Mouse (Mus musculus): ENCODE data around the gene Olfr617. TPM values are rescaled to one million over a fixed set of nuclear protein-coding genes. Genes with fewer than 3 reads are reported as not detected.
"Not testable (repeated sequence)": the region's sequence is repeated elsewhere in the genome, so short reads cannot be mapped to it uniquely, and the experiment has no call there.

Gene Olfr617
- polyA plus RNA-seq (2017; shearing (Covaris generic)): not detected

DNA sequence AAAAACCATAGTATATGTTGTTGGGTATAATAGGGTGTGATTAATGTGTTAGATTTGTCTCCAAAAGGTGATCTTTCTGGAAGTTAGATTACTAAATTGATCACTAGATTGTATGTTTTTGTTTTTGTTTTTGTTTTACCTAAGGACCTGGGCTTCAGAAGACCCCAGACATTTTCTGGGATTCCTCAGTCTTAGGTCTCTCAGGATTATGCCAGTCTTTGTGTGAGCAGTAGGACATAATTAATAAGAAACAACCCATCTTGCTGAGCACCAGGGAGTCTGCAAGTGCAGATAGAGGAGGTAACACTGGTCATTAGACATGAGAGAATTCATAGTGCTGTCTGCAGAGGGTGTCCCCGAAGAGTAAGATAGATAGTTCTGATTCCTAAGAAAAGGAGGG is at the start of gene Olfr617:
TSS of gene Olfr617 (plus strand) at position 301 of the 400 bp plus-strand sequence.
- no peak for ATAC-seq

DNA sequence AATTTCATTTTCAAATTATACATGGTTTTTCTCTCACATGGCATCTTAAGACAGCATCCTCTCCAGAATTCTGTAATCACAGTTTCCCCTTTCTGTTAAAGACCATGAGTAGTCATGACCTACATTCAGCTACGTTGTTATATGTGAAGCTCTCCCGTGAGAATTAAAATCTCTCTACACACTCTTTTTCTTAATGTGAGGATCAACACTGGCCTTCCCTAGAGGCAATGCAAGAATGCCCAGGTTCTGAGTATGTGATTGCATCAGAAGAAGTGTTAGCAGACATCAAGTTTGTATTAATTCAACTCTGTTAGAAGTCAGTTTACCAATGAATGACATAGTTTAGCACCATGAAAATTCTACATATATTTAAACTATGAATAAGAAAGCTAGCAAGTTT is 30.2 kb upstream of the Olfr617 start, which contains the start of gene Olfr612:
TSS of gene Olfr612 (minus strand) at position 101 of the 400 bp plus-strand sequence.
- ATAC-seq: not testable (repeated sequence)

GRCm38 (mm10) chr7:103547774-103548173 is 25.1 kb upstream of the Olfr617 start, which contains the start of gene Olfr613:
TSS of gene Olfr613 (plus strand) at chr7:103548074.
- no peak for ATAC-seq

- no peak for ATAC-seq
Observed at GRCm38 (mm10) chr7:103555779-103556178, 17.1 kb upstream of the Olfr617 start, which contains the start of gene Olfr615. TSS of gene Olfr615 (plus strand) at chr7:103556079.

DNA sequence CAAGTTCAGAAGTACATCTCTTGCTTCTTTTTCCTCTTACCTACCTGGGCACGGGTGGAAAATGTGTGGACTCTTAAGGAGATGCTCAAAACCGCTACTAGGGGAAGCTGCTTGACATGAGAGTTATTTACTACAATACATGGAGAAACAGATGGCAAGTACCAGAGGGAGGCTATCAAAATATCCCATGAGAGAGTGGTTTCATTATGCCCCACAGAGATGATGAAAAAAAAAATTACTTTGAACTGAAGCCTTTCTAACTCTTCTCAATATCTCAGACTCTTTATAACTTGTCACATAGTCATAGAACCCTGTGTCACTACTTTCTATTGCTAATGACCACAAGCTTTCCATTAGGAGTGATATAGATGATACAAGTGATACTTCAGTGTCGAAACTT is 3.8 kb upstream of the Olfr617 start, which contains the start of gene Olfr616:
TSS of gene Olfr616 (minus strand) at position 101 of the 400 bp plus-strand sequence.
- no peak for ATAC-seq

DNA sequence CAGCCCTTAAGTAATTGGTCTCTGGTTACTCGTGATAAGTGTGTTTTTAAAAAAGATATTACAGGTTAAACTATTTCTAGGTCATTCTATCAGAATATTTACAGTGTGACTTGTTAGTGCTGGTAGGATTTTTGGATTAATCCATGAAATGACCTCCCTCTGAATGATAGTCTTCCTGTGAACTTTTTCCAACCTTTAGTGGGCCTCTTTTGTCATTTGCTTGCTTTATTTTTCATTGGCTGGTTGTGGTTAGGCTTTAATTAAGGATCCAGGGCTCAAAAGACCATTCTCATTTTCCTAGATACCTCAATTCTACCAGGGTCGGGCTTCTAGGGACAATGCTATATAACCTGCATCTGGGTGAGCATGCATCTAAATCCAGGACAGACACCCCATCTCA is 16.9 kb downstream of the Olfr617 start, which contains the start of gene Olfr618:
TSS of gene Olfr618 (plus strand) at position 301 of the 400 bp plus-strand sequence.
- no peak for ATAC-seq

DNA sequence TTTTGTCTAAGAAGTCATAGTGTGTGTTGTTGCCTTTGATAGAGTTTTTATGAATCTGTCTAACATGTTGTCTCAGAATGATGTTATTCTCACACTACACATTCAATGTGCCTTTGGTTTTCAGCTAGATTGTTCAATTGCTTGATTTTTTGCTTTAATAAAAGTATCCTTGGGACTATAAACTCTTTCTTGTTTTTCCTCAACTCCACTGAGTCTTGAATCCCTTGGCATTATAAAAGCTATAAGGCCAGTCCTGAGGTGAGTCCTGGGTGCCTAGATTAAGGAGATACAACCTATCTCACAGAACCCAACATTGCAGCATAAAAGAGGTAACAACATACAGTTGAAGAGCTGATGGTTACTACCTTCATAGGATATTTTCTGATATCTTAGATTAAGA is 27.4 kb downstream of the Olfr617 start, which contains the start of gene Olfr619:
TSS of gene Olfr619 (plus strand) at position 301 of the 400 bp plus-strand sequence.
- ATAC-seq: no peak

GRCm38 (mm10) chr7:103607425-103607824 is 34.6 kb downstream of the Olfr617 start:
- ATAC-seq: no peak

DNA sequence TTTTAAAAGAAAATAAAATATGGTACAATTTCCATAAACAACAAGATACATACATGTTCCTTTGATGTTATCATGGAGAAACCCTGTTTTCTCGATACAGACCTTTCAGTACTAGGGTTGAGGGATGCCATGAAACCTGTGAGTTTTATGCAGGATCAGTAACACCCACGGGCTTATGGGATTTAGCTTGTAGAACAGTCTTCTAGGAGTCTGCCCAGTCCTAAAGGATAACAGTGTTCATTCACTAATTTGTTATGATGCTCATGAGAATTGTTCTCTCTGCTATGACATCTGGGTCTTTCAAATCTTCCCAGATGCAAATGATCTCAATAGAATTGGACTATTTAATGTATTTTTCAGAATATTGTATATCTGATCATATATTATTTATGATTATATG is 39.6 kb downstream of the Olfr617 start, which contains the start of gene Olfr620:
TSS of gene Olfr620 (minus strand) at position 101 of the 400 bp plus-strand sequence.
- no peak for ATAC-seq

Other genes starting within 250 kb of the Olfr617 start
- not detected for gene Olfr598, start 249.5 kb upstream of the Olfr617 start, polyA plus RNA-seq (2017; shearing (Covaris generic))
- not detected for gene Olfr599, start 237.1 kb upstream of the Olfr617 start, polyA plus RNA-seq (2017; shearing (Covaris generic))
- gene Olfr600, start 223.4 kb upstream of the Olfr617 start, polyA plus RNA-seq (2017; shearing (Covaris generic)): not detected
- gene Olfr601, start 210.4 kb upstream of the Olfr617 start, polyA plus RNA-seq (2017; shearing (Covaris generic)): not detected
- not detected for gene Olfr603, start 186.9 kb upstream of the Olfr617 start, polyA plus RNA-seq (2017; shearing (Covaris generic))
- gene Usp17lc, start 158.0 kb upstream of the Olfr617 start, polyA plus RNA-seq (2017; shearing (Covaris generic)): not detected
- not detected for gene Olfr605, start 127.6 kb upstream of the Olfr617 start, polyA plus RNA-seq (2017; shearing (Covaris generic))
- not detected for gene Olfr606, start 124.0 kb upstream of the Olfr617 start, polyA plus RNA-seq (2017; shearing (Covaris generic))
- gene Olfr607, start 108.9 kb upstream of the Olfr617 start, polyA plus RNA-seq (2017; shearing (Covaris generic)): under 1 TPM in 1 of 2 experiments, not detected in 1; 0.08 TPM
- not detected for gene Olfr608, start 103.2 kb upstream of the Olfr617 start, polyA plus RNA-seq (2017; shearing (Covaris generic))
- gene Olfr609, start 75.0 kb upstream of the Olfr617 start, polyA plus RNA-seq (2017; shearing (Covaris generic)): not detected
- not detected for gene Olfr610, start 60.9 kb upstream of the Olfr617 start, polyA plus RNA-seq (2017; shearing (Covaris generic))
- gene Olfr611, start 52.2 kb upstream of the Olfr617 start, polyA plus RNA-seq (2017; shearing (Covaris generic)): not detected
- gene Olfr612, start 30.3 kb upstream of the Olfr617 start, polyA plus RNA-seq (2017; shearing (Covaris generic)): not detected
- gene Olfr613, start 25.0 kb upstream of the Olfr617 start, polyA plus RNA-seq (2017; shearing (Covaris generic)): not detected
- not detected for gene Olfr615, start 17.0 kb upstream of the Olfr617 start, polyA plus RNA-seq (2017; shearing (Covaris generic))
- not detected for gene Olfr616, start 3.9 kb upstream of the Olfr617 start, polyA plus RNA-seq (2017; shearing (Covaris generic))
- not detected for gene Olfr618, start 17.0 kb downstream of the Olfr617 start, polyA plus RNA-seq (2017; shearing (Covaris generic))
- gene Olfr619, start 27.5 kb downstream of the Olfr617 start, polyA plus RNA-seq (2017; shearing (Covaris generic)): not detected
- gene Olfr620, start 39.5 kb downstream of the Olfr617 start, polyA plus RNA-seq (2017; shearing (Covaris generic)): 1 to 10 TPM in 1 of 2 experiments, not detected in 1; 1.3 TPM
- not detected for gene Olfr622, start 69.6 kb downstream of the Olfr617 start, polyA plus RNA-seq (2017; shearing (Covaris generic))
- not detected for gene Olfr623, start 90.6 kb downstream of the Olfr617 start, polyA plus RNA-seq (2017; shearing (Covaris generic))
- gene Olfr624, start 98.1 kb downstream of the Olfr617 start, polyA plus RNA-seq (2017; shearing (Covaris generic)): not detected
- gene Olfr625-ps1, start 109.7 kb downstream of the Olfr617 start, polyA plus RNA-seq (2017; shearing (Covaris generic)): not detected
- not detected for gene Olfr243, start 141.6 kb downstream of the Olfr617 start, polyA plus RNA-seq (2017; shearing (Covaris generic))
- gene Olfr628, start 157.3 kb downstream of the Olfr617 start, polyA plus RNA-seq (2017; shearing (Covaris generic)): not detected
- gene Olfr629, start 171.9 kb downstream of the Olfr617 start, polyA plus RNA-seq (2017; shearing (Covaris generic)): not detected
- not detected for gene Olfr630, start 184.3 kb downstream of the Olfr617 start, polyA plus RNA-seq (2017; shearing (Covaris generic))
- not detected for gene Olfr69, start 198.5 kb downstream of the Olfr617 start, polyA plus RNA-seq (2017; shearing (Covaris generic))
- gene Olfr68, start 206.6 kb downstream of the Olfr617 start, polyA plus RNA-seq (2017; shearing (Covaris generic)): not detected
- not detected for gene Olfr67, start 218.8 kb downstream of the Olfr617 start, polyA plus RNA-seq (2017; shearing (Covaris generic))
- 100 to 1,000 TPM in 1 of 2 experiments, 1 to 10 TPM in 1; 1.3 to 103 TPM for gene Hbb-bt, start 240.9 kb downstream of the Olfr617 start, polyA plus RNA-seq (2017; shearing (Covaris generic))

Measured in activated CD4-positive, CD25-positive, alpha-beta regulatory T cell, adult 4 months (primary cell).